Mouse (Mus musculus) cerebellum, adult 8-10 months (tissue): ENCODE measurements around the gene Fis1.
"Not testable (repeated sequence)": the region's sequence is repeated elsewhere in the genome, so short reads cannot be mapped to it uniquely, and the experiment has no call there.

Experiments
- DNase-seq: peaks from one replicate; pipeline ENCODE4 v3.0.0; 2022

Gene Fis1

DNA sequence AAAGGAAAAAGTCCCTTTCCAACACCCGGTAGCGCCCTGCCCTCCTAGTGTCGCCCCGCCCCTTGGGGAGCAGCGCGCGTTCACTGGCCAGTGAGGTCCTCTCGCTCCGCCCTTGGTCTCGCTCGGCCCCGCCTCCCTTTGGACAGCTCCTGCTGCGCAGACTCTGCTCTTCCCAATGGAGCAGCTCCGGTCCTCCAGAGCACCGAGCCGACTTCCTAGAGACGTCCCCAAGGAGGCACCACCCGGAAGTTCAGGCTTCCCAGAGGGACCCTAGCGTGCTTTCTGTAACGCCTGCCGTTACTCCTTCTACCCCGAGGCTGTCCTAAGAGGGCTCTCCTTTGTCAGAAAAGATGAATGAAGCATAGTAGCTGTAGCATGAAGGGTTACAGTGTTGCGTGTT lies at the start of gene Fis1:
Gene Fis1 (plus strand): TSS at position 261 of the 400 bp plus-strand sequence.
- DNase-seq: peak; percentile 94

DNA sequence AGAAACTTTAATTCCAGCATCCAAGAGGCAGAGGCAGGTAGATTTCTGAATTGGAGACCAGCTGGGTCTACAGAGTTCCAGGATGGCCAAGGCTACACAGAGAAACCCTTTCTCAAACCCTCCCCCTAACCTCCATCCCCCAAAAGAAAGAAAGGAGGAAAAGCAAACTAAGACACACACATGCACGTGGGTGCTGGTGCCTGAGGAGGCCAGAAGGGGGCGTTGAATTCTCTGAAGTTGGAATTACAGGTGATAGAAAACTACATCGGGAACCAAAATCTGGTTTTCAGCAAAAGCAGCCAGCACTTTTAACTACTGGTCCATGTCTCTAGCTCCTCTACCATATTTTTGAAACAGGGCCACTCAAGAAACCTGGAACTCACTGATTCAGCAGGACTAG lies 48.5 kb upstream of the Fis1 start:
- no peak for DNase-seq

DNA sequence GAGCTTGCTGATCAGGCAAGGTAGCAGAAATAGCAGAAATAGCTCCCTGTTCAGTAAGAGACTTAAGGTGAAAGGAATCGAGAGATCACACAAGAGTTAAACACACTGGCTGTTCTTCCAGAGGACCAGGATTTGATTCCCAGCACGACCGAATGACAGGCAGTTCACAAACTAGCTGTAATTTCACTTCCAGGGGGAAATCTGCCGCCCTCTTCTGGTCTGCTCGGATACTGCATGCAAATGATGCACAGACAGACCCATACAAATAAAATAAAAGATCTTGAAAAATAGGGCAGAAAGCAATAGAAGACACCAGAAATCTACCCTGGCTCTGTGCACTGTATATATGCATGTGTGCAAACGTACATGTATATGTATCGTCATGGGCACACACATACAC lies 47.4 kb upstream of the Fis1 start:
- no peak for DNase-seq

DNA sequence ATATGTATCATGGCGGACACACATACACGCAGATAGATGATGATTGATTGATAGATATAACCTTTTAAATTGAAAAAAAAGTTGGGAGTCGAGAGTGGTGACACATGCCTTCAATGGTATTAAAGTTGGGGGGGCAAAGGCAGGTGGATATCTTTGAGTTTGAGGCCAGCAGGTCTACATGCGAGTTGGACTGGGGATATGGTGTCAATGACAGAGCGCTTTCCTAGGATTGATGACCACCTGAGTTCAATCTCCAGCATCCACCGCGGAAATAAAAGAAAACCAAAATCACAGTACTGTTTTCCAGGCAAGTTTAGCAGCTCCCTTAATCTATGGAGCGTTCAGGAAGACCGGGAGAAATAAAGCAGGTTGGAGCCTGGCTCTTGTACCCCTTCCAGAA lies 45.5 kb upstream of the Fis1 start:
- DNase-seq: no peak

DNA sequence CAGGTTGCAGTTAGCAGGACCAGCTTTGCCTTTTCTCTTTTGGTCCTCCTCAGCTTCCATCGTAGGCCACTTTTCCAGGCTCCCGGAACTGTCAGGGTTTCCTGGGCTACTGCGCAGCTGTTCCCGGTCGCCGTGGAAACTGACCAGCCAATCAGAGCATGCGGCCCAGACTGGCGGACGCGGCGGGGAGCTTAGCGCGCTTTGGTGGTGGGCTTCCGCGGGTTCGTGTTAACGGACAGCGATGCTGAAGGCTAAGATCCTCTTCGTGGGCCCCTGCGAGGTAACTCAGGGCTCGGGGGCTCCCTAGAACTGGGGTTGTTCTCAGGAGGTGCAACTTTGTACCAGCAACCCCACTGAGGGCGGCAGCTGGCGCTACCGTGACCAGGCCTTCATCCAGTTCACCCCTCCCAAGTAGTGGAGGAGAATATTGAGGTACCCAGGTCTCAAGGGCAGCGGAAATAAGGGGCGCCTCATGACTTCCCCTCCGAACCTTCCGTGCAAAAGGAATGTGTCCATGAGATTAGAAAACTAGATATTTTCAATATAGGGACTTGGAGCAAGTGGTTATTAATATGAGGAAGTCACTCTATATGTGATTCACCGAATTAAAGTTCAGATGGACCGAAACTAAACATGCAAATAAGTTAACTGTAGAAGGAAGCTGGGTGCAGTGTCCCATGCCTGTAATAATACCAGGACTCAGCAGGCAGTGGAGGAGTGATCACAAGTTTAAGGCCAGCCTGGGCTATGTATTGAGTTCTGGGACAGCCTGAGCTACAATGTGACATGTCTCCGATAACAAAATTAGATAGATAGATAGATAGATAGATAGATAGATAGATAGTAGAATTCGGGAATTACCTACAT lies 44.9 kb upstream of the Fis1 start, which contains the start of gene Ift22:
Gene Ift22 (plus strand): TSS at position 160 of the 867 bp plus-strand sequence.
- peak; percentile 93 for DNase-seq

DNA sequence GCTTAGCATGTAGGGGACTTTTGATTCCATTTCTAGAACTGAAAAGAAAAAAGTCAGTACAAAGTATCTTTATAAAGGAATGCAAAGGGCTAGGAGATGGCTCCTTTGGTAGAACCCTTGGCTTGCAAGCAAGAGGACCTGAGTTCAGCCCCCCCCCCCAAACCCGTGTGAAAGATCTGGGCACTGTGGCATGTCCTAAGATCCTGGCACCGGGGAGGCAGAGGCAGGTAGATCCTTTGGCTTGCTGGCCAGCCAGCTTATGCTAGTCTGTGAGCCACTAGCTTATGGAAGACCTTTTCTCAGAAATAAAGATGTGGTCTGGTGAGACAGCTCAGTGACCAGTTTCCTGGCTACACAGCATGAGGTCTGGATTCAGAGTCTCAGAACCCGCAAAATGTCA lies 38.9 kb upstream of the Fis1 start:
- DNase-seq: no peak

DNA sequence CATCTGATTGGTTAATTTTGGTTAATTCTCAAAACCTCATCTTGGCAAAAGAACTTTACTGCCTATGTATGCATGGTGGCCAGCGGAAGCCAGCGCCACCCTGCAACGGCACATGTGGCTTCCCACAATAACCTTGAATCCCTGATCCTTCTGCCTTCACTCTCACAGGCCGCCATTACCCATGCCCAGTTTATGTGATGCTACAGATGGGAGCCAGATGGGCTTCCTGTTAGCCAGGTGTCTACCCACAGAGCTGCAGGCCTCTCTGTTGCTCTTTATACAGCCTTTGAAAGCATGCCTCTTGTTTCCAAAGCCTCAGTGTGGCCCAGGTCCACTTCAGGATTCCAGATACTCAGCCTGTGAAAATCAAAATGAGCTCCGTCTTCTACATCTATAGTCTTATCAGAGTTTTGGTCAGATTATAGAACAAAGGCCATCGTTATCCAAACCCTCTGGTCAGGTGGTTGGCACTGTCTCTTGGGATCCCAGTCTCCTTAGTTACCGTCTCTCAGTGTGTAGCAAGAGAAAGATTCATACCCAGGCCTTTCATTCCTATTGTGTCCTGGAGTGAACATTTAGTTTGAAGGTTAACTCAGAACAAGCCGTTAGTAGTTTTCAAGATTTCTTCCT lies 35.3 kb upstream of the Fis1 start:
- no peak for DNase-seq

DNA sequence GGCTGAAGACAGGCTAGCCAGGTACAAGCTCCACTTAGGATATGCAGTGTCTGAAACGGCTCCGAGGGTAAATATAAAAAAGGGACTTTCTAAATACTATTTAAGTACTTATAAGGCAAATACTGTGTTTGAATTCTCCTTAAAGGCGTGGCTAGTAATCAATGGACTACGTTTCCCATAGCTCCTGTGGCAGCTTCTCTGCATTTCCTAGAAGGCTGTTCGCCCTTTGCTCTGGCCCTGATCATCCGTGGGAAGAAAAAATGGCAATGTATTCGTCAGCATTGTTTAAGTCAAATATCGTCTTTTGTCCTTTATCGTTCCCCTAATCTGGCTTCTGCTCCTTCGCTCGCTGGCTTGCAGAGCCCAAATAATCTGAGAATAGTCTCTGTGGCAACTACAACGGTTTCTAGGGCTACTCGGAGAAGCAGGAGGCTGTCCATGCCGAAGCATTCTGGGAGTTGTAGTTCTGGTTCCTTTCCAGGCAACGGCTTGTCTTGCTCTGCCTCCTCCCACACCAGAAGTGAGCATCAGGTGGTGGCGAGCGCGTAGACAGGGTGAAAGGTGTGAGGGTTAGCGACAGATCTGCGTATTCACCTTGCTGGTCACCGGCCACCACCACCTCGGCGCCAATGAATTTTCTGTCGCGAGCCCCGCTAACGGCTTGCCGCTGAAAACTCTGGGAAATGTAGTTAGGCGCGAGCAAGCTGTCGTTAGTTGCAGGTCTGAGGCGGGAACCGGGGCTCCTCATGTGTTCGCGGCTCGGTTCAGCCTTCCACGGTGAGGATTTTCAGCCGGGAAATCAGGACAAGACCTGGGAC lies 34.2 kb upstream of the Fis1 start:
- DNase-seq: peak; percentile 80

DNA sequence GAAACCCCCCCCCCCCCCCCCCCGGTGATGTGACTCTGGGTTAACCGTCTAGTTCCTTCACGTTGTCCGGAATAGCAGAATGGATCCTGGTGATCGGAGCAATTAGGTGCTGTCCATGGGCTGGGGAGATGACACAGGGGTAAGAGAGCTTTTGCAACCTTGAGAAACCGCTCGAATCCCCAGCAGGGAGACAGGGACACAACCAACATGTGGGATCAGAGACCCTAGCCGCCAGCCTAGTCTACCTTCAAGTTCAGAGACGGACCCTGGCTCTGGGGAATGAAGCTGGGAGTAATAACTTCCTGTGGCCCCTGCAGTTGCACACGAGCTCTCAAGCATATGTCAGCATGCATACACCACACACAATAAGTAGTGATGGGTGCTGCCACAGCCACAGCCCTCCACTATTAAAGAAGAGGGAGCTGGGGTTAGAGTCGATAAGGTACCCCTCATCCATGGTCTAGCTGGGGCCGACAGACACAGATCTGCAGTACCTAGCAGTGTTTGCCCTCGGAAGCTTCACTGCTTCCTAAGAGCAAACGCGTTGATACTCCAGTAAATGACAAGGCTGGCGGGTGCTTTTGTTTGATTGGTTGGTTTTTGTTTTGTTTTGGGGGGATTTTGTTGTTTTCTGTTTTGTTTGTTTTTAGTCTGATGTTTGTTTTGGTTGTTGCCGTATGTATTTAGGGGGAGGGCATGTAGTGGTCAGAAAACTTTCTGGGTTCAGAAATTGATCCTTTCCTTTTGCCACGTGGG lies 33.4 kb upstream of the Fis1 start:
- DNase-seq: peak; percentile 28

DNA sequence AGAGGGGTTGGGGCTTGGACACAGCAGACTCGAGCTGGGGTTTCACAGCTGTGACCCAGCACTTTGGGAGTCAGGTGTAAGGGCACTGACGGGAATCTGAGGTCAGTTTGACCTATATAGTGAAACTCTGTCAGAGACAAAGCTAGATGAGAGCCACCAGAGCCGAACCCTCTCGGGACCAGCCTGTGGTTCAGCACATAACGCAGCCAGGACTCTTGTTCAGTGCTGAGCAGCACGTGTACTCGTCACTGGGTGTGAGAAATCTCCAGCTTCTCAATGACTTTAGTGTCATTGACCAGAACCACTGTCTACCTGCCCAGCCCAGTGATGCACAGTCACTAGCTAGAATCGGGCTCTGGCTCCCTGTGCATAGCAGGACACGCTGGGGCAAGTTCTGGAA lies 30.2 kb upstream of the Fis1 start:
- no peak for DNase-seq

DNA sequence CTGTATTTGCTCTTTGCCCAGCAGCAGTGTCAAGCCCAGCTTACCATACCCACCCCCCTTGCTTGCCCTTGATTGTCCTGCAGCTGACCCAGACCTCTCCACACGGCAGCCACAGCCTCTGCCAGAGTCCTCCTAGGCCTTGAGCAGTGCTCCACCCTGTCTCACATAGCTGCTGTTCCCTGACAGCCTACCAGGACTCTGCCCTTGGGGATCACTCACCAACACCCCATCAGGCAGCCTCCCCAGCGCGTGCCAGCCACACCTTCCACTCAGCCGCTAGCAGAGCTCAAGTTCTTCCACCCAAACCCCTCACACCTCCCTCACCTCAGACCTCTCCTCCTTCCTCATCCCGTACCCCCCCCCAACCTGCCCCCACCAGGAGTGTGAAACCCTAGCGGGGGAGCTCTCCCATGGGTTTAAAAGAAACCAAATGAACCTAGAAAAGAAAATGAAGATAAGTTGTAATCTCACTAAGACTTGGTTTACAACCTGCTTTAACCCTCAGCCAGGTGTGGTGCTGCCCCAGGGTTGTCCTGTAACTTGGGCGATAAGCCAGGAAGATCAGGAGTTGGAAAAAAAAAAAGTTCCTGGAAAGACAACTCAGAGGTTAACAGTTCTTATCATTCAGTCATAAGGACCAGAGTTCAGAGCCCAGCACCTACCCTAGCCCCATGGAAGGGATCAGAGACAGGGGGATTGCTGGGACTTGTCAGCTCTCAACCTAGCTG lies 29.2 kb upstream of the Fis1 start:
- DNase-seq: no peak

DNA sequence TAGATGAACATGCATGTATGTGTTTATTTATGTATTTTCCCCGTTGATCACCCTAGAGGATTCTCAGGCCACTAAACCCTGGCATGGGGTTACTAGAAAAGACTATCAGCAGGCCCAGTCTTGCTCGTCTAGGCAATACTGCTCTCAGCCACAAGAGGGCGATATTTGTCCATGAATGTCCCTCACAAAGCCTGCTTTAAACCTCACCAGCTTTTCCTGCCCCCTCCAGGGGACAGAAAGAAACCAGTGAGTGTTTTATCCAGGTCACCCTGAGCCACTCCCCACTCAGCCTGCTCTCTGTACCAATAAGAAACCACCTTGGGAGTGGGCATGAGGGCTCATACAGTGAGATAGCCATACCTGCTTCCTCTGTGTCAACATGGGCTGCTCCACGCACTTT lies 24.0 kb upstream of the Fis1 start:
- DNase-seq: peak; percentile 78

DNA sequence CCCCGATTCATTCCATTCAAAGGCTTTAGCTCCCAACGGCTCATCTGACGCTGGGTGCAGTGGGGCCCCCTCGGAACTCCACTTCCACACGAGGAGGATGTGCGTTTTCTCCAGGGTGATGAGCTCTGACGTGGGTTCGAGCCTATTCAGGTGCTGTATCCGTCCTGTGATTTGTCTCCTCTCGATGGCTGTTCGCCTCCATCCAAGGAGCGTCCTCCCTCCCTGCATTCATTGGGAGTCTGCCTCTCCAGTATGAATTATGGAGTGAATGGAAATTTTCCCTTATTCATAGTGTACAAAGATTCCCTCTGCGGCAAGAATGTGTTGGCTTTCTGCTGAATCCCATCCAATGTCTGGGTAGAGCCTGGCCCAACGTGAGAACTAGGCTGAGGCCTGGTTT lies 21.2 kb upstream of the Fis1 start:
- no peak for DNase-seq

DNA sequence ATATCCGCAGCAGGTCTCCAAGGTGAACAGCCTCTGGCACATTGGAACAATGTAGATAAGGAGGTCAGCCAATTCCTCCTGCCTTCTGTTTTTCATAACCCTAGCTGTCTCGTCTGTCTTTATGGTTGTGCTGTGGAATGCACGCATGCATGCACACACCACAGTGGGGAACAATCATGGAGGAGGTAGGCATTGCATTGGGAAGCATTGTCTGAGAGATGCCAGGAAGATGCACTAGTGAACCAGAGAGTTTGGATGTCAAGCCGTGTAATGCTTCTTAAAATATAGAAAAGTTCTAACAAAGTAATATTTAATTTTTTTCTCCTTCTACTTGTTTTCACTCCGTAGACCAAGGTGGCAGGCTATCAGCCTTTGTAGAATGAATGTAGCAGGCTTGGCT lies 20.1 kb upstream of the Fis1 start:
- no peak for DNase-seq

DNA sequence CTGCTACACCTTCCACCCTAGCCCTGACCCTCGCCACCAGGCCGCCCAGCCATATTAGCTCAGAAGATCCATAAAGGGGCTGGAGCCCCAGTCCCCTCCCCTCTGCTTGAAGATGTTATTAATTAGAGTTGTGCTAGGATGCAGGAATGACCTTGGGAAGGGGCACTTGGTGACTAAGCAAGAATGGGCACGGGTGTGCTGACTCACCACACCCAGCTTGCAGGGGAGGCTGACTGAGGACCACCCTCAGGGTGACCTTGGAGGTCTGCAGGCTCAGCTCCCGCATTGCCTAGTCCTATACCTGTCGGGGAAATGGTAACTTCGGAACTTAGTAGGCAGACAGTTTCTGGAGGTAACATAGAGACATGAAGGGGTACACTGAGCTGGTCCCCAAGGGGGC lies 19.1 kb upstream of the Fis1 start:
- no peak for DNase-seq

DNA sequence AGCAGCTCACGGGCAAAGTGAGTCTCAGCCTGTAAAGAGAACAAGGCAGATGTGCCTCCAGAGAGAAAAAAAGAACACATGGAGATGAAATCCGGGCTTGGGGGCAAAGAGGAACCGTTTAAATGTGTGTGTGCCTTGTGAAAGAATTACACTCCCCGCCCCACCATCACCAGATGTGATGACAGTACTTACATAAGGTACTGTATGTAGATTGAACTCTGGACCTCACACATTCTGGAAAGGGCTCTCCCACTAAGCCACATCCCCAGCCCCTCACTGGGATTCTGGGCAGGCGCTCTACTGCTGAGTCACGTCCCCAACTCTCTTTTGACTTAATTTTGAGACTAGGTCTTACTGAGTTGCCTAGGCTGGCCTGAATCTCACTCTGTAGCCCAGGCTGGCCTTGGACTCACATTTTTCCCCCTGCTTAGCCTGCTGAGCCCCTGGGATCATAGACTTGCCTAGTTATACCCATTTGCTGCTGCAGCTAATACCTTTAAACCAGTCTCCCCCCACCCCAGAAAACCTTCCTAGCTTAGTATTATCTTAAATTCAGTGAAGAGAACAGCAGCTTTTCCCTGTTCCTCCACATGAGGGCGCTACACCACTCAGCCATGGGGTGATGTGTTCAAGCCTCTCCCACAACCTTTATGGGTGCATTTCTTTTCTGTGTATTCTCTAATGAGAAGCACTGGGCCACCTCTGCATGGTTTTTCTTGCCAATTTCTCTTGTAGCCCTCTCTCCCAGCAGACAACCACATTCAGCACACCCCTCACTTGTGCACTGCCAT lies 17.0 kb upstream of the Fis1 start:
- DNase-seq: no peak

DNA sequence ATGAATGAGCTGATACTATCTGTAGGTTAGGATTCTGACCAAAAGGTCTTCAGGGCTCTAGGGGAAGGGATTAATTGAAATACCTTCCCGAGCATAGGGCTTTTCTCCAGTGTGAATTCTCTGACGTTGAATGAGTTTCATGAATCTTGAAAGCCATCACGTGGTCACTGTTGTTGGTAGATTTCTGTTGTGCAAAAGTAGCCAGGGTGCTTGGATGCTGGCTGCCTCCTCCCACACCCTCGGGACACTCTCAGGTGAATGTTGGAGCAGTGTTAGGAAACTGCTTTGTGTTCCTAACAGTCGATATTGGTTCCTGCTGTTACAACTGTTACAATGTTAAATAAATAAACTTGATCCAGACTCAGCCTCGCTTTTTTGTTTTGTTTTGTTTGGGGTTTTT lies 16.3 kb upstream of the Fis1 start:
- no peak for DNase-seq

DNA sequence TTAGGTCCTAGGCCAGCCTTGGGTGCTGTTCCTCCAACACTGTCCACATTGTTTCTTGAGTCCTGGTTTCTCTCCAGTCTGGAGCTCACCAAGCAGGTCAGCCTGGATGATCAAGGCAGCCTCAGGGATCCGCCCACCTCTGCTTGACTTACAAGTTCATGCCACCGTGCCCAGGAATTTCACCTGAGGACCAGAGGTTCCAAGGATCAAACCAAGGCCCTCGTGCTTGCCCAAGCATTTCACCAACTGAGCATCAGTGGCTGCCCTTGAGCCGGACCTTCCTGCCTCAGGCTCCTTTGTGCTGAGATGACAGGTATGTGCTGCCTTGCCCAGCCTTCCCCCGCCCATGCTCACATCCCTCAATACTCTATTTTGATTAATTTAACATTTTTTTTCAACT lies 15.5 kb upstream of the Fis1 start:
- no peak for DNase-seq

DNA sequence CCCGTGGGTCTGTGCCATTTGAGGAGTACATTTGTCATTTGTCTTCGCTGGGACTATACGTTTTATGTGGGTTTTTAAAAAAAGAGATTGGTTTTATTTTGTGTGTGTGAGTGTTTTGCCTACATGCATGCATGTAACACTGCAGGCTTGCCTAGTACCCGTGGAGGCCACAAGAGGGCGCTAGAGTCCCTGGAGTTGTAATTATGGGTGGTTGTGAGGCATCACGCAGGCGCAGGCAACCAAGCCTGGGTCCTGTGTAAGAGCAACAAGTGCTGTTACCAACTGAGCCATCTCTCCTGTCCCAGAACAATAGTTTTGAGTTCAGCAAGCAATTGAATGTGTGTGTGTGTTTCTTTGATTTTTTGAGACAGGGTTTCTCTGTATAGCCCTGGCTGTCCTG lies 13.8 kb upstream of the Fis1 start:
- DNase-seq: no peak

DNA sequence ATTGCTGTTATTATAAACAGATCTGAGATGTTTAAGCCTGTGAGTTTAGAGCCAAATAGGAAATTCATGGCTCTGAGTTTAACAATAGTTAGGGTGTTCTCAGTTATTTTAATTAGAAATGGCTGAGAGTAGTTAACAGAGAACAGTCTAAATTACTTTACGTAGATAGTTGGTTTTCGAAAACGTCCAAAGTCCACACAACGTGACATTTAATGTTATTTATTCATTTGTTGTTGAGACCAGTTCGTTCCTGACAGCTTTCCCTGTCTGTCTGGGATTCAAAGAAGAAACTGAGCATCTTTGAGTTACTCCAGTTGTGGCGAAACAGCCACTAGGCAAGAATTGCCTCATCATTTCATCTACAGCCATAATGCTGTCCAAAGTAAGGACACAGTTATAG lies 13.0 kb upstream of the Fis1 start:
- DNase-seq: not testable (repeated sequence)

DNA sequence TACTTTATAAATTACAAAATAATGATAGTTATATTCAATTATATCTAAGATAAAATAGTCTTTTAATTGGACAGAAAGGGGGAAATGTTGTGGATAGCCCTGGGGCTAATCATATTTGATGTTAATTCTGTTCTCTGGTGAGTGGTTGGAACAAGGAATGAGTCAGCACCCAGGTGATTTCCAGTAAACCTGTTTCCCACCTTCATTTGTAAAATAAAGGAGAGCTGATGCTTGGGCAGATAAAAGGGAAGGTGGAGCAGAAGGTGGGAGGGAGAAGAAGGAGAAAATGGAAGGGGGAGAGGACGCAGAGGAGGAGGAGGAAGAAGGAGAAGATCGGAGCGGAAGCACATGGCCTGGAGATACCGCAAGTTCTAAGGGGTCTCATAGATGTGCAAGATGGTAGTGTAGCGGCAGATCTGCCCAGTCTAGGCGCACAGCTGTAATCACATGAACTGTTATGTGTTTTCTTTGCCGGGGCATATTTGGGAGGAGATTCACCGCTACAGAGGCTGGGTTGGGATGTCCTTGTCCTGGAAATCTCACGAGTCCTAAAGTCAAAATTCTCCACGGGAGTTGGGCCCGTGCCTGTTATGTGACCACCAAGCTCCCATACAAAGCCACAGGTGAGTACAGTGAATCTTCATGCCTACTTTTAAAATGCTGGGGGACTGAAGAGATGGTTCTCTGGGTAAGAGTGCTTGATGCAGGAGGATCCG lies 12.1 kb upstream of the Fis1 start:
- no peak for DNase-seq
